Mouse (Mus musculus): ENCODE results near the gene Ndnf. TPM values are rescaled to one million over a fixed set of nuclear protein-coding genes. Genes with fewer than 3 reads are reported as not detected.

Gene Ndnf
- polyA plus RNA-seq, 1 experiment from 2014 or later: 4.7 TPM

DNA sequence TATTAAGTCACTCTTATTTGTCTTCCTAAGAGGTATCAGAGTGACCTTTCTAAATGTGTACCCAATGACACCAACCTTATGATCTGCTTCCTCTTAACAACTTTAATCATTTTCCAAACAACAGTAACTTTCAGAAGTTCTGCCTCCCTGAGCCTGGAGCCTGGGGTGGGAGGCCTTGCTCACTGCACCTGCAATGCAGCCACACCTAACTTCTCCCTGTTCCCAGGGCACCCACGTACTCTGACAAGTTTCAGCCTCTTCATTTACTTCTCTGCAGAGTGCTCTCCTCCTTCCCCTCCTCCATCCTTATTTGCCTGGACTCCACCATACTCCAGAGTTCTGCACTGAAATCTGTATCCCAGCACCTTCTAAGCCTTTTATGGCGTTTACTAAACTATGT lies 1.4 kb upstream of the Ndnf start:
- Histone ChIP-seq H3K4me3 (replicated peaks) (no peak overlapping the region), H3K9me3 (no peaks in the 10 kb centered on the region), H3K9ac (no peak overlapping the region), H3K4me1 (peaks cover 19% of the 10 kb centered on the region), H3K4me2 (no peak overlapping the region), H3K27me3 (peaks cover 6% of the 10 kb centered on the region; the same call in 1 of the 2 replicates), H3K27ac (no peak overlapping the region), H3K36me3 (replicated peaks) (no peaks in the 10 kb centered on the region)
- no peak for ATAC-seq (ENCODE audit: low FRiP score)
- WGBS: 47% methylated on average over 2 of the region's 2 CpGs

DNA sequence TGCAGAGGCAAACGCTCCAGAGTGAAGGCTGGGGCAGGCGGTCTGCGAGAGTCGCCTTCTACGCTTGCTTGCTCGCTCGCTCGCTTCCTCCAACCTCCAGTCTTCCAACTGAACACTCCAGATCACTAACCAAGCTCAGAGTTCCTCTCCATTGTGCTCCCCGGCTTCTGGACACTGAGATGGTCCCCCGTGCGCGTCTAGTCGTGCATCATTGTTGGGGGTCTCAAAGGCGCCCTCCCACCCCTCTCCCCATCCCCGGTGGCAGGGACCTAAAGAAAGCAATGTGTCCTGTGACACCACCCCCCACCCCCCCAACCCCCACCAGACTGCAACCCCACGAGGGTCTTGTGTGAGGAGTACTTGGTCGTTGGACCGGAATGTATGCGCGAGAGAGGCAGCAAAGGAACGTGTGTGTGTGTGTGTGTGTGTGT lies 394 bp upstream of the Ndnf start:
- WGBS: under 1% methylated on average over 21 of the region's 21 CpGs
- peak overlapping the region; percentile 91 for H3K4me2 ChIP-seq
- H3K9ac ChIP-seq: peak overlapping the region; percentile 68
- H3K9me3 ChIP-seq: no peaks in the 10 kb centered on the region
- peak overlapping the region; percentile 63; the same call in 1 of the 2 replicates for H3K27ac ChIP-seq
- H3K27me3 ChIP-seq: peaks cover 6% of the 10 kb centered on the region; the same call in 1 of the 2 replicates
- H3K4me3 ChIP-seq (replicated peaks): peak overlapping the region; percentile 63
- peak; percentile 36 for ATAC-seq (ENCODE audit: low FRiP score)
- no peaks in the 10 kb centered on the region for H3K36me3 ChIP-seq (replicated peaks)
- H3K4me1 ChIP-seq: peaks cover 19% of the 10 kb centered on the region

DNA sequence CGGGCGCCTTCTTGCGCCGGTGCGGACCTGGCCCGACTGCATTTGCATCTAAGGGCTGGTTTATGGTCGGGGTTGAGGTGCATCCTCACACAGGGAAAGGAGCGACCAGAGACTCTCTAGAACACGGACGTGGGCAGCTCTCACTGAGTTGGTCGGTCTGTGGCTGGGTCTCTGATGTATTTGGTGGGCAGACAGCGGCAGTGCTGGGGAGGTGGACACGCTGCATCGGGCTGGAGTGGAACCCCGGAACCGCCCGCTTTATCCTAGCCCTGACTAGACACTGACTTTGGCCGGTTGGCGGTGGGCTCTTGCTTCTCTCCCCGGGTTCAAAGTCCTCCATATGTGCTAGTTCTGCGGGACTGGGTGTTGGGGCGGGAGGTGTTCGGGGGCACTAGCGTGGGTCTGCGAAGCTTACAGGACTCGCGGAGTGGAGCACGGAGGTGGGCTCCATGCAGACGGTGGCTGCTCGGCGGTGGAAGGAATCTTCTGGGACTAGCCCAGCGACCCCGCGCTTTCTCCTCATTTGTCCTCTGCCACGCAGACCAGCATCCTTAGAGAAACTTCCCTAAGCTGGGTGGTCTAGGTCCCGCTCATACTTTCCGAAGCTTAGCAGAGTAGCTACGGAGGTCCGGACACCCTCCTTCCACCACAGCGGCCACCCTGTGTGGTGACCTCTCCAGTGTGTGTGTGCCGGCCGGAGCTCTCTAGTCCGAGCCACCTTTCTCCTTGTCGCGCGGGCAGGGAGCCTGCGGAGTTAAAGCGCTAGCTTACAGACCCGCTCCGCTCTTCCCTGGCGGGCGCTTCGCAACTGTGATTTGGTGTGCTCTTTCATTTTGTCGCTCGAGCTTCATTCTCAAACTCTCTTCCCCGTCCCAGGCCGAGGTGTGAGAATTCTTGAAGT lies 991 bp downstream of the Ndnf start:
- Histone ChIP-seq H3K9ac (peak overlapping the region; percentile 68), H3K36me3 (replicated peaks) (no peaks in the 10 kb centered on the region), H3K4me3 (replicated peaks) (peak overlapping the region; percentile 63), H3K27me3 (peaks cover 6% of the 10 kb centered on the region; the same call in 1 of the 2 replicates), H3K9me3 (no peaks in the 10 kb centered on the region), H3K4me1 (peaks cover 17% of the 10 kb centered on the region), H3K4me2 (peak overlapping the region; percentile 91), H3K27ac (no peak overlapping the region)
- ATAC-seq (ENCODE audit: low FRiP score): peak; percentile 44
- WGBS: under 1% methylated on average over 57 of the region's 57 CpGs

DNA sequence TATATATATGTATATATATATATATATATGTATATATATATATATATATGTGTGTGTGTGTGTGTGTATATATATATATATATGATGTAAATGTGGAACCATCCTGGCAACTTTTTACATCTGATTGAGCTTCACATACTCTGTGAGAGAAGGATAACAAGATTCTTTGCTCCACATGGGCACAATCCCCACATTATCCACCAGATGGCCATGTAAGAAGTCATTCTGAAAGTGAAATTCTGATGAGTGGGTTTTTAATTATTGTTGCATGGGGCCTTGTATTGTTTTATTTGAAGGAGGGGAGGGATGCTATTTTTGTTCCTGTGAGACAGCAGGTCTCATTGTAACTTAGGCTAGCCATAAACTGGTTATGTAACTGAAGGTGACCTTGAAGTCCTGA lies 22.5 kb downstream of the Ndnf start:
- Histone ChIP-seq H3K27ac (no peak overlapping the region), H3K4me2 (no peak overlapping the region), H3K36me3 (replicated peaks) (no peaks in the 10 kb centered on the region), H3K4me3 (replicated peaks) (no peak overlapping the region), H3K9ac (no peak overlapping the region), H3K4me1 (no peaks in the 10 kb centered on the region), H3K27me3 (no peaks in the 10 kb centered on the region), H3K9me3 (no peaks in the 10 kb centered on the region)
- no peak for ATAC-seq (ENCODE audit: low FRiP score)

DNA sequence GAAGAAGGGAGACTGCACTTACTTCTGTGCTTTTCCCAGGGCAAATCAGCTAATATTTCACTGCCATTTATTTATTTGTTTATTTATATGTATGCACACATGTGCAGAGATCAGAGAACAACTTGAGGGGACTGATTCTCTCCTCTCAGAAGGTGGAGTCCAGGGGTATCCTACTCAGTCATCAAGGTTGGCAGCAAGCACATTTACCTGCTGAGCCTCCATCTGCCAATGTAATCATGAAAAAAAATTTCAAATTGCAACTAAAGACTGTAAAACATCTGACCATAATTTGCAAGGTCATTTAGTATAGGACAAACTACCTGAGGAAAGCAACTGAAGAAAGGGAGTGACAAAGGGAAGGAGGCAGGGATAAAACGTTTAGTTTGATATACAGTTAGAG lies 49.3 kb downstream of the Ndnf start:
- no peaks in the 10 kb centered on the region for H3K36me3 ChIP-seq (replicated peaks)
- 81% methylated on average over 1 of the region's 1 CpGs for WGBS
- H3K4me1 ChIP-seq: no peaks in the 10 kb centered on the region
- H3K27ac ChIP-seq: no peak overlapping the region
- no peaks in the 10 kb centered on the region for H3K9me3 ChIP-seq
- H3K4me2 ChIP-seq: no peak overlapping the region
- no peak overlapping the region for H3K9ac ChIP-seq
- no peaks in the 10 kb centered on the region for H3K27me3 ChIP-seq
- H3K4me3 ChIP-seq (replicated peaks): no peak overlapping the region
- ATAC-seq (ENCODE audit: low FRiP score): no peak

DNA sequence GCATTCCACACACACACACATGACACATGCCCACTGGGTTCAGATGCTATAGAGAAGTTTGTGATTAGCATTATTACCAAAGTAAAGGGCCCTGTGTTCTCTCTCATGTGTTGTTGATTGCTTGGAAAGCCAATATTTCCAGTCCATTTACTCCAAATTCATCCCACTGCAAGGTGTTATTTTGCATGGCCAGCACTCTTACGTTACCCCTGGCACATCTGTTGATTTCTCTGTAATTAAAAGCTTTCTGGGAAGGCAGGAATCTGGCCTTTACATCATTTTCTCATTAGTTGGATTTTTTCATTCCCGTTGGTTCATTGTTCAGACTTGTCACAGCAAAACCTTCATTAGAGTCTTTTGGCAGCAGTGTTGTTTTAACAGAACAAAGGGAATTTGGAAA lies 54.3 kb downstream of the Ndnf start:
- H3K27me3 ChIP-seq: no peaks in the 10 kb centered on the region
- H3K4me3 ChIP-seq (replicated peaks): no peak overlapping the region
- no peak overlapping the region for H3K9ac ChIP-seq
- H3K4me1 ChIP-seq: no peaks in the 10 kb centered on the region
- peak; percentile 51; the same call in 1 of the 2 replicates for ATAC-seq (ENCODE audit: low FRiP score)
- no peaks in the 10 kb centered on the region for H3K9me3 ChIP-seq
- H3K36me3 ChIP-seq (replicated peaks): no peaks in the 10 kb centered on the region
- no peak overlapping the region for H3K27ac ChIP-seq
- 30% methylated on average over 2 of the region's 2 CpGs for WGBS
- no peak overlapping the region for H3K4me2 ChIP-seq

DNA sequence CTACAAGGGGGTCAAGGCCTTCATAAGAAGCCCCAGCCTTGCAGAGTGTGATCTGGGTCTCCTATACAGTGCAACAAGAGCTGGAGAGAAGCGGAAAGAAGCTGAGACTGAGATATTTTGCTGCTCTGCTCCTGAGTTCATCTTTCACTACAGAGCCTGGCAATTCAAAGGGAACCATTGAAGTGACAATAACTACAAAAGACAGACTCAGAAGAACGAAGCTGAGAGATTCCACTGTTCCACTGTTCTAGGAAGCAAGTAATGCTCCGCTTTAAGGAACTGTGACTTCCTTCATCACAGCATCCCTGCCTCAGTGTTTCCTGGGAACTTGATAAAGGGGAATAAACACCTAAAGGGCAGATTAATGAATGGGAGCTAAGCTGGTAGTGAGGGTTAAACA lies 56.9 kb downstream of the Ndnf start:
- Histone ChIP-seq H3K27ac (no peak overlapping the region), H3K9me3 (no peaks in the 10 kb centered on the region), H3K4me2 (no peak overlapping the region), H3K9ac (no peak overlapping the region), H3K27me3 (no peaks in the 10 kb centered on the region), H3K36me3 (replicated peaks) (no peaks in the 10 kb centered on the region), H3K4me1 (no peaks in the 10 kb centered on the region), H3K4me3 (replicated peaks) (no peak overlapping the region)
- WGBS: 69% methylated on average over 3 of the region's 3 CpGs
- ATAC-seq (ENCODE audit: low FRiP score): no peak

DNA sequence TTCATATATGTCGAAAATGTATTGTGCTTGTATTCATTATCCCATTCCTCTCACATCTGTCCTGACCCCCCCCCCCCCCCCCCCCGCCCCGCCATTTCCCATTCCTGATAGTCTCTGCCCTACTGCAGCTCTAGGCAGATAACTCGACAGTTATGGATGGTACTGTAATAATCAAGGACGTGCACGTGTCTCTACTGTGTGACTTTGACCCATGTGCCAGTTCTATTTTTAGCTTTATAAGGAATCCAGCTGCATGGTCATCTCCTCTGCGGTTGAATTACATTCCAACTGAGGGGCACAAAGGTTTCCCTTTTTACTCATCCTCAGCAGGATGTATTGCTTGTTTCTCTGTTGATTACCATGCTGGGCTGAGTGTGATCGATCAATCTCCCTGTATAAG lies 68.1 kb downstream of the Ndnf start:
- ATAC-seq (ENCODE audit: low FRiP score): no peak
- Histone ChIP-seq H3K9ac (no peak overlapping the region), H3K36me3 (replicated peaks) (no peaks in the 10 kb centered on the region), H3K4me3 (replicated peaks) (no peak overlapping the region), H3K4me1 (no peaks in the 10 kb centered on the region), H3K27me3 (no peaks in the 10 kb centered on the region), H3K27ac (no peak overlapping the region), H3K4me2 (no peak overlapping the region), H3K9me3 (no peaks in the 10 kb centered on the region)
- 77% methylated on average over 7 of the region's 8 CpGs for WGBS

DNA sequence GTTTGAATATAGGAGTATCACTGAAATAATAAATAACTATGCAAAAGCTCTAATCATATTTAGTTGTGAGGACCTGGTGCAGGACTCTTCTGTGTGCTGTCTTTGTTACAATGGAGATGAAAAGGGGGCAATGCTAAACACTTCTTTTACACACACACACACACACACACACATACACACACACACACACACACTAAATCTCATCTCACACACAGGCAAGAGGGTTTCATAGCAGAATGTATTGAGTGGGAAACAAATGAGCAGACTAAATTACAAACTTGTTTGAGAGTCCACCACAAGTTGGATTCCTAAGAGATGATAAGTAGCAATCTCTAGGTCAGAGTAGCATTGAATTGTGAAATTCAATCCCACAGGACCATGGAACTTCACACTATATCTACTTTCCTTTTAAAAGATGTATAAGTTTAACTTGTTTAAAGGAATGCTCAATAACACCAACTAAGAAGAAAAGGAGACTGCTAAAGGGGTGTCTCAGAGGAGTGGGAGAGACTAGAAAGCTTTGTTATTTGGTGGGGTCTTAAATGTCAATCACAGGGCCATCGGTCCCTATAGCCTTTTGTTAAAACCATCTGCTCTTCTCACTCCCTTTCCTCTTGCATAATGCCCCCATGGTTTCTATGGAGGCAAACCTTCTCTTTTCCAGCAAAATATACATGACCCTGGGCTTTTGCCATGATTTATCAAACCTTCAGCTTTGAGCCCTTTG lies 71.9 kb downstream of the Ndnf start:
- Histone ChIP-seq H3K4me3 (replicated peaks) (no peak overlapping the region), H3K27ac (no peak overlapping the region), H3K9ac (no peak overlapping the region), H3K9me3 (no peaks in the 10 kb centered on the region), H3K4me1 (no peaks in the 10 kb centered on the region), H3K36me3 (replicated peaks) (no peaks in the 10 kb centered on the region), H3K27me3 (no peaks in the 10 kb centered on the region), H3K4me2 (no peak overlapping the region)
- no peak for ATAC-seq (ENCODE audit: low FRiP score)
- WGBS: 22% methylated on average over 1 of the region's 1 CpGs

DNA sequence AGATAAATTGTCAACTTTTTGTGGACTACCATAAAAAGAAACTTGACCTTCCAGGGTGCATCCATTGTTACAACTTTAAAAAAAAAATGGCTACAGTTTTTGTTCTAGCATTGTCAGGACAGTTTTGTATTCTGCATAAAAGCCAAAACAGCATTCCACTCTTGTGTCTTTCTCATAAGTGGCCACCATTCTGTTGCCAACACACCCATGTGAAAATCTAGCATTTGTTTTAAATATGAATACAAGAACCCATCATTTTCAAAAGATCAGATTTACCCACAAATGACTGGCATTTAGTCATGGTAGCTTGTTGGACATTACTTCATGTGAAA lies 72.4 kb downstream of the Ndnf start:
- H3K4me2 ChIP-seq: no peak overlapping the region
- no peaks in the 10 kb centered on the region for H3K27me3 ChIP-seq
- no peak overlapping the region for H3K27ac ChIP-seq
- H3K9ac ChIP-seq: no peak overlapping the region
- H3K36me3 ChIP-seq (replicated peaks): no peaks in the 10 kb centered on the region
- no peaks in the 10 kb centered on the region for H3K4me1 ChIP-seq
- H3K9me3 ChIP-seq: no peaks in the 10 kb centered on the region
- H3K4me3 ChIP-seq (replicated peaks): no peak overlapping the region
- no peak for ATAC-seq (ENCODE audit: low FRiP score)

DNA sequence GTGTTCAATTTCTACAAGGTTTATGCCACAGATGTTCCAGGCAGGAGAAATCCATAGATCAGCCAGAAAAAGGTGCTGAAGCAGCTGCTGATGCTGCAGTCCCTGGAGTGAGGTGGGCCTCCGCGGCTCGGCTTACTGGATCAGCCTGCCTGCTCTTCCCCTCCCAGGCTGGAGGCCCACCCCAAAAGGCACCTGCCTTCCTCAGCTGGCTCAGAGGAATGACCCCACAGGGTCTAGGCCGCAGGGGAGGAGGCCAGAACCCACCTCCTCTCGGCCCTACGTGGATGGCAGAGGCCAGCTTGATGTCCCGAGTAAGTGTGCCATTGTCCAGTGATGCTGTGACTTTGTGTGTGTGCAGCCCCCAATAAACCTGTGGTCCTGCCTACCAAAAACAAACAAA lies 86.8 kb downstream of the Ndnf start:
- 44% methylated on average over 7 of the region's 7 CpGs for WGBS
- no peak overlapping the region for H3K27ac ChIP-seq
- no peak for ATAC-seq (ENCODE audit: low FRiP score)

DNA sequence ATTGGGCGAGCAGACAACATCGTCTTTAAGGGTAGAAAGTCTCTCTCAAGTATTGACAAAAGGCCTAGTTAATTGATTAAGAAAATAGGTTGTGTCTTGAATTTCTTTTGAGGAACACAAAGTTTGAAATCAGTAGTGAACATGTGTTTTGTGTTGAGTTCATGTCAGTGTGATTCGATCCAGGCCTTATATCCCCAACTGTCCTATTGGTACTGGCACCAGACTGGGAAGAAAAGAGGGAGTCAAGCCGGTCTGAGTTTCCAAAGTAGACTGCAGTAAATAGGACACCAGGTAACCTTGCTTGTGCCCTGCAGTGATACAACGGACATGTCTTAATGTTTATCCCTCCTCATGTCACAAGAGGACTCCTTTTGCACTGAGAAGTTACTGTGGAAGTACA lies 87.8 kb downstream of the Ndnf start:
- Histone ChIP-seq H3K4me3 (replicated peaks) (no peak overlapping the region), H3K36me3 (replicated peaks) (no peaks in the 10 kb centered on the region), H3K27ac (no peak overlapping the region), H3K4me1 (no peaks in the 10 kb centered on the region; the same call in 1 of the 2 replicates), H3K27me3 (no peaks in the 10 kb centered on the region), H3K9ac (no peak overlapping the region), H3K4me2 (no peak overlapping the region), H3K9me3 (no peaks in the 10 kb centered on the region)
- 79% methylated on average over 5 of the region's 5 CpGs for WGBS
- ATAC-seq (ENCODE audit: low FRiP score): no peak

More for the DNA sequence above, 86.8 kb downstream of the Ndnf start:
- Histone ChIP-seq H3K4me3 (replicated peaks) (no peak overlapping the region), H3K27me3 (no peaks in the 10 kb centered on the region), H3K4me2 (no peak overlapping the region), H3K9me3 (no peaks in the 10 kb centered on the region), H3K4me1 (no peaks in the 10 kb centered on the region; the same call in 1 of the 2 replicates), H3K36me3 (replicated peaks) (no peaks in the 10 kb centered on the region), H3K9ac (no peak overlapping the region)
